30 mouse cellular contexts compared by ENCODE assay signal in the genomic region with DNA sequence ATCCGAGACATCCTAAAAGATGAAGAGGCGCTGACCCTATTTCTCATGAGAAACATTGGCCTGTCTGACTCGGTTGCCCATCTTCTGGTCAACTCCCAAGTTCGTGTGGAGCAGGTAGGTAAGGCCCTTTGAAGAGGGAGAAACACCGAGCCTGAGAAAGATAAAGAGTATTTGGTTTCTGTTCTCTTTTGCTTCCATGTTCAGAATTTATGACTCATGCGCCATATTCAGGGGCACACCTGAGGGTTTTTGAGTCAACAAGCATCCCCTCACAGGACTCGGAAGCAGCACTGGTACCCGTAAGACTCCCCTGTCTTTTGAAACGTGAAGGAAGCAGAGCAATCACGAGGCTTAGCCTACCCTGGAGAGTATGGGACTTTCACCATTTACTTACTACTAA. TPM values are rescaled to one million over a fixed set of nuclear protein-coding genes. Genes with fewer than 3 reads are reported as not detected.
"Had no signal": no experiment of that assay in that cellular context is flagged by ENCODE, and none has a peak within 500 bp of the region (broad histone marks: within the 10 kb centered on the region; RNA-seq: fewer than 3 reads in every experiment).

No protein-coding gene starts in this region.

- H3K4me2 ChIP-seq: heart, embryonic 11.5 days; heart, embryonic 12.5 days; heart, embryonic 13.5 days; heart, embryonic 15.5 days; hindbrain, embryonic 12.5 days; hindbrain, embryonic 13.5 days; hindbrain, embryonic 14.5 days; hindbrain, embryonic 15.5 days; intestine, embryonic 15.5 days; kidney, embryonic 15.5 days had no signal

- DNase-seq: heart, postnatal 14 days; heart, postnatal 36 days; heart, postnatal 4 days; kidney, adult 18-20 months; kidney, adult 2 months; kidney, adult 8-10 months; kidney, adult 9 months; kidney, postnatal 10 days; kidney, postnatal 14 days; kidney, postnatal 36 days; kidney, postnatal 4 days; layer of hippocampus, adult 9-11 months; layer of hippocampus, postnatal 36 days had no signal

- H3K36me3 ChIP-seq: heart, embryonic 10.5 days; heart, embryonic 12.5 days; heart, embryonic 13.5 days; heart, embryonic 15.5 days; hindbrain, embryonic 10.5 days; hindbrain, embryonic 12.5 days; hindbrain, embryonic 13.5 days; hindbrain, embryonic 15.5 days; intestine, embryonic 15.5 days; kidney, embryonic 15.5 days had no signal

- H3K9me3 ChIP-seq: heart, embryonic 10.5 days; heart, embryonic 12.5 days; heart, embryonic 13.5 days; heart, embryonic 15.5 days; hindbrain, embryonic 10.5 days; hindbrain, embryonic 12.5 days; hindbrain, embryonic 13.5 days; hindbrain, embryonic 15.5 days; intestine, embryonic 15.5 days; kidney, embryonic 15.5 days had no signal

- H3K9ac ChIP-seq: heart, embryonic 12.5 days; heart, embryonic 13.5 days; heart, embryonic 15.5 days; hindbrain, embryonic 12.5 days; hindbrain, embryonic 13.5 days; hindbrain, embryonic 14.5 days; hindbrain, embryonic 15.5 days; intestine, embryonic 15.5 days; kidney, embryonic 15.5 days had no signal

- H3K4me1 ChIP-seq: hindbrain, embryonic 12.5 days; hindbrain, embryonic 13.5 days; hindbrain, embryonic 15.5 days had no signal

- H3K27me3 ChIP-seq: heart, embryonic 12.5 days; heart, embryonic 13.5 days; heart, embryonic 15.5 days; hindbrain, embryonic 12.5 days; intestine, embryonic 15.5 days; kidney, embryonic 15.5 days had no signal

- H3K4me3 ChIP-seq: heart, embryonic 10.5 days; heart, embryonic 12.5 days; heart, embryonic 13.5 days; heart, embryonic 15.5 days; hindbrain, embryonic 10.5 days; hindbrain, embryonic 12.5 days; hindbrain, embryonic 13.5 days; hindbrain, embryonic 15.5 days; intestine, embryonic 15.5 days; kidney, embryonic 15.5 days; layer of hippocampus, adult 2 months; left cerebral cortex, adult 2 months had no signal

- H3K27ac ChIP-seq: heart, embryonic 10.5 days; heart, embryonic 13.5 days; heart, embryonic 15.5 days; hindbrain, embryonic 10.5 days; hindbrain, embryonic 12.5 days; hindbrain, embryonic 13.5 days; hindbrain, embryonic 14.5 days; hindbrain, embryonic 15.5 days; hindbrain, postnatal 0 days; intestine, embryonic 15.5 days; kidney, embryonic 15.5 days; kidney, postnatal 0 days; layer of hippocampus, adult 2 months; left cerebral cortex, adult 2 months had no signal

RNA-seq across cellular contexts. Expression of gene Abca4, which starts 18.3 kb away (rescaled TPM):
- polyA plus RNA-seq: inflammation-experienced regulatory T-cells, adult 6 months had no signal
